Mouse (Mus musculus) brain, adult 2 months (tissue): Measurements from ENCODE around the gene Ddx17.

Experiments
- DNase-seq: peaks from one replicate; pipeline ENCODE4 v3.0.0; 2011; ENCODE audit warnings: low read depth, low spot score

Gene Ddx17

DNA sequence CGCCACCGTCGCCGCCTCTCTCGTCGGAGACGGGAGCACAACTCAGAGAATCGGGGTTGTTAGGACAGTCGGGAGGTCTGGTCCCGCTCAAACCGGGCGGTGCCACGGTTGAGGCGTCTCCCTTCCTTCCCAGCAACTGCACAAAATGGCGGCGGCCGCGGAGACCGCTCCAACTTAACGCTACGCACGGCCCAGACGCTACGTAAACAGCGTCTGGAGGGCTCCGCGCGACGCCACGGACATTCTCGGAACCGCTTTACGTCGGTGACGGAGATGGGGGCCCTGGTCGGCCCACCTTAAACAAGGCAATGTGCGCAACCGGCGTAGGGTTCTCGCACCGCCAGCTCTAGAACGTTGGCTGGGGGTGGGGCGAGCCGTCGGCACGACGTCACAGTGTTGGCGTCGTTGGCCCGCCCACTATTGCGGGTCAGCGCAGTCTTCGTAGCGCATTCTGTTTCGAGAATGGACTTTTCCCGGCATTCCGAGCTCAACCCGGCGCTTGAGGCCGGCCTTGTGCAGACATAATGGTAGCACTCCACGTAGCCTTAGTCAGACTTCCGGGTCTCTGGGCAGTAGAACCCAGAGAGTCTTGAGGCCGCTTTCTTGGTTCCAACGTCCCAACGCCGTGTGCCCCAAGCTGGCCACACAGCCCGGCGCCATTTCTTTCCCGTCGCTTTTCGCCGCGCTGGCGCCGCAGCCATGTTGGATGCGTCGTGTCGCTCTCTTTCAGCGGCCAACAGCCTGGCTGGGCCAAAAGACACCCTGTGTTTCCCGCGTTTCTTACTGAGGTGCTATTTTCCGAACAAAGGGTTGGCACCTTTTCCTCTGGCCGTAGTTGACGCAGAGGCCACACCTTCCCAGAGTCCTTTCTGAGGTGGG, at the start of gene Ddx17:
Ddx17 (minus strand) TSS at position 332 of the 879 bp plus-strand sequence.
- peak; percentile 99 for DNase-seq

DNA sequence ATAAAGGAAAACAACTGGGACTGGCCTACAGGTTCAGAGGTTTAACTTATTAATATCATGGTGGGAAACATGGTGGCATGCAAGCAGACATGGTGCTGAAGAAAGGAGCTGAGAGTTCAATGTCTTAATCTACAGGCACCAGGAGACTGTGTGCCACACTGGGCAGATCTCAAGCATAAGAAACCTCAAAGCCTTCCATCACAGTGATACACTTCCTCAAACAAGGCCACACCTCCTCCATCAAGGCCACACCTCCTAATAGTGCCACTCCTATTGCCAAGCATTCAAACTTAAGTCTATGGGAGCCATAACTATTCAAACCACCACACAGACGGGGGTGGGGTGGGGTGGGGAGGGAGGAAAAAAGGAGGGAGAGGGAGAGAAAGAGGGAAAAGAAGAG, 35.0 kb upstream of the Ddx17 start:
- no peak for DNase-seq

DNA sequence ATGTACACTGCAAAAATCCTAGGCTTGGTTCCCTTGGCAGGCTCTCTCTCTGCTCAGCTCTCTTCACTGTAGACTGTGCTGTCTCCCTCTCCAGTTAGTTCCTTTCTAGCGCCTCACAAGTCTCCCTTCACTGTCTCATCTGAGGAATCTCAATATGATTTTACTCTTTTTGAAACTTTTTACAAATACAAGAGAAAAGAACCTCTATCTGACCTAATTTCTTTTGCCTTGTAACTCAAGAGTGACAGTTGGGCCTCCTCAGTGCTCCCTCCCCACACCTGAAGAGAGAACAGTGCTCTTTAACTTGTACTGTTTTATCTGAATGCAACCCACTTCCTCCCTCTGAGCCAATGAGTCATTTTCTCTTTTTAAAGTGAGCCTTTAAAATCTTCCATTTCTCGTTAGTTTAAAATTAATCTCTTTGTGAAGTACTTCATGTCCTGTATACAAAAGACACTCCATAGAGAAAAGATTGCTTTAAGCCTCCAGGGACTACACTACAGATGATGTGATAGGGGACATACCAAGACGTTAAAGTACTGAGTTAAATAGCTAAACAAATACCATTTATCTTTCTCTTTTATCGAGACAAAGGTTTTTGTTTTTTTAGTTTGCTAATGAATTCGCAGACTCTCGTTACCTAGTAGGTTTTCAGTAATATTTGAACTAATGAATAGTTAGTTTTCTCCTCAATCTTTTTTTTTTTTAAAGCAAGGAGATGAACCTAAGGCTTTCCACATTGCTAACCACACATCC, 31.3 kb upstream of the Ddx17 start:
- peak; percentile 83 for DNase-seq

DNA sequence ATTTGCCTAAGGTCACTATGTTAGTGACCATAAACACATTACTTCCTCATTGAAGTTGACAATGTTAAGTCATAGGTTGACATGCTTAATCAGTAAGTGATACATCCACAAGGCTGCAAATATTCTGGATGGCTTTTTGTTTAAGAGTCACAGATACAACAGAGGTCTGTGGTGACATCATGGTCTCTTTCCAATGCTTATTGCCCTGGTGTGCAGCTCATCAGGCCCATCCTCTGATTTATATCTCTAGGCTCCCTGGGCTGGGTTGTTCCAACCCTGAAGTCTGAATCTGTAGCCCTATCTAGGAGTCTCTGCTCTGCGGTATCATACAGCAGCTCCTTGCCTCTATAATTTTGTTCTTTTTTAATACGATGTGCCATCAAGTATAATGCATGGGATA, 30.4 kb upstream of the Ddx17 start:
- no peak for DNase-seq

DNA sequence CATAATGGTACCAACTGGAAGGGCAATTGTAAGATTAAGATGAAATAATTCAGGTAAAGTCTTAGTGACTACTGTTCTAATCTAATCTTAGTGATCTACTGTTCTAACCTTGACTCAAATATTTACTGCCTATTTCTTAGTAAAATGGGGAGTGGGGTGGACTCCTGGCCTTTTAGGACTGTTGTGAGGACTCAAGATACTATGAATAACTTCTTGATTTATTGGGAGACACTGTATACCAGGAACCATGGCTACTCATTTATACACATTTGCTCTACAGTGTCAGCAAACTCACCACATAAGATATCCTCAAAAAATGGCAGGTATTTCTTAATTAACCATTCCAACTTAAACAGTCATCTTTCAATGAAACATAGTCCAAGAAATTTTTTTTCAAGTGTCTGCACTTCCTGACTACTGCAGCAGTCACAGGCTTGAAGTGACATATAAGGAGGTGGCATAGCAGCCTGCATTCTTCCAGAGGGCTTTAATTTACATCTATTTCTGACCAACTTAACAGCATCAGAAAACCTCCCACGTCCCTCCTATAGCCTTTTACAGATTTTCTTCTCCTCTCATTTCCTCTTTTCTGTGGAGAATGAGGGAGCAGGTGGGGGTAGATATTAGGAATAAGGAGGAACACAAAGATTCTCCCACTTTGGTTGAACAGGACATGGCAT, 29.1 kb upstream of the Ddx17 start:
- peak; percentile 69 for DNase-seq

DNA sequence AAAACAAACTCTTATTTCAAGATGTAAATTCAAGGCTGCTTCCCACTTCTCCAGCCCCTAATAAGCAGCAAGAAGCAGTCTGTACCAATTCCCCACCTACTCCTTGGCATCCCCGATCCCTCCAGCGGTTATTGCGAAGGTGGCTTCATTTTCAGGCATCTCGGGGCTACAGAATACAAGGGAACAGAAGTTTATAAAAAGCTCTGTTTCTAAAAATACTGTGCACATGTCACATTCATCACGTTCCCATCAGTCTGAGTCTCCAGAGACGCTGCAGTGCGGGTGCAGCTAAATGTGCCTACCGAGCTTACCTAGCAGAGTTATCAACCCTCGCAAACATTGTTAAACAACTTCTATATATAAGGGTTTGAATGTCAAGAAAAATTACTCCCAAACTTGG, 15.9 kb upstream of the Ddx17 start:
- peak; percentile 90 for DNase-seq

DNA sequence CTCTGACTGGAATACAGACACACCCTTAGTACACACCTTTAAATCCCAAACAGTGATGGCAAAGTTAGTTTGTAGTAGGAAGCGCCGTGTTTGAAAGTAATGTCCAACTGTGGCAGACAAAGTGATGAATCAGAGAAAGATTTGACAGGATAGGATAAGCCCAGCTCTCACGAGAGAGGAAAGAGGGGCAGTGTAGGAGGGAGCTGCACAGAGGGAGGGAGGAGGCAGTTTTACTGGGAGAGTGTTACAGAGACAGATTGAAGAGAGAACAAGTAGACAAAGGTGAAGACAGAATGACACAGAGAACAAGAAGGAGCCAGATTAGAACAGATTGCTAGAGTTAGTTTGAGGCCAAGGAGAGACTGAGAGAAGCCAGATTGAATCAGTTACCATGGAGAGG, 13.1 kb upstream of the Ddx17 start:
- DNase-seq, result peak; percentile 28

DNA sequence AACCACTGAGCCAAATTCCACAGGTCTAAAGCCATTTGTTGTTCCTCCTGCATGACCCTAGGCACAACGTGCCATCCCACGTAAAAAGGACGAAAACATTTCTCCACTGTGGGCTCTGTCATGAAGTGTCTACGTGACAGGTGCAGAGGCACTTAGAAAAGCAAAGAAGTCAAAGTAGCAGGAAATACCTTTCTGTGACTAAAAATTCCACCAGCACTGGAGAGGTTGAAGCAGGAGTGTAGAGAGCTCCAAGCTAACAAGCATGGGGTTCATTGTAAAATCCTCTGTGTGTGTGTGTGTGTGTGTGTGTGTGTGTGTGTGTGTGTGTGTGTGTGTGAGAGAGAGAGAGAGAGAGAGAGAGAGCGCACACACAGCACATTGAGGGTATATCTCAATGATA, 6.0 kb upstream of the Ddx17 start:
- no peak for DNase-seq

DNA sequence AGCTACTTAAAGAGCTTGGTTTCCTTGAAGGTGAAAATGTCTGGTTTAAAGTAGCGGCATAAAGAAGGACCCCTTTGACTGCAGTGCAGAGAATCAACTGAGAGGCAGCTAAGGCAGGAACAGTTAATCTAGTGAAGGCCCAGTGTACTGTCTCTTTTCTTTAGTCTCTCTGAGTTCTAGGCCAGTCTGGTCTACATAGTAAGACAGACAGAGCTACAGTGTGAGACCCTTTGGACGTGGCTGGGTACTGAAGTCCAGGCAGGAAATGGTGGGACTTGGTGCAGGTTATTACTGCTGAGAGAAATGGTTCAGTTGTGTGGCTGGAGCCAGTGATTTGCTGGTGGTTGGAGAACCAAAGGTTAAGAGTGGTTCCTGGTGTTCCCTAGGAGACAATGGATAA, 1.7 kb upstream of the Ddx17 start:
- no peak for DNase-seq

DNA sequence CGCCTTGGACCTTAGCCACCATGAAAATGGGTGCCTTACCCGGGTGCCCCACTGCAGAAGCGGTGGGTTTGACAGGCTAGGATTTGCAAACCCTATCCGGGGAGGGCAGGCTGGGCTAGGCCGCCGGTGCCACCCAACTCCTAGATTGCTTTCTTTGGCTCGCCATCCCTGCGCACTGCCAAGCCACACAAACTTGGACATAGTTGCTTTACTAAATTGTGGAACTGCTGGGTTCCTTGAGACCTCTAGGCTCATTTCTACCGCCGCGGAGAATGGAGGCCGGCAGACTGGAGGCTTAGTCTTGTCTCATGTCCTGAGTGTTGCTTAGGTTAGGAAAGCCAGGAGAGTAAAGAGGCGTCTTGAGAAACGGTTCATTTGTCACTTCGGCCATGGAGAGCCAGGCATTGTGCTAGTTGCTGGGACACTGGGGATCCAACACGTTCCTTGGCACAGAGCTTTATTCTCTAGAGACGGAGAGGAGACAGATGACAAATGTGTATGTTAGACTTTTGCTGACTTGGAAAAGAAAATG, 814 bp upstream of the Ddx17 start:
- no peak for DNase-seq

DNA sequence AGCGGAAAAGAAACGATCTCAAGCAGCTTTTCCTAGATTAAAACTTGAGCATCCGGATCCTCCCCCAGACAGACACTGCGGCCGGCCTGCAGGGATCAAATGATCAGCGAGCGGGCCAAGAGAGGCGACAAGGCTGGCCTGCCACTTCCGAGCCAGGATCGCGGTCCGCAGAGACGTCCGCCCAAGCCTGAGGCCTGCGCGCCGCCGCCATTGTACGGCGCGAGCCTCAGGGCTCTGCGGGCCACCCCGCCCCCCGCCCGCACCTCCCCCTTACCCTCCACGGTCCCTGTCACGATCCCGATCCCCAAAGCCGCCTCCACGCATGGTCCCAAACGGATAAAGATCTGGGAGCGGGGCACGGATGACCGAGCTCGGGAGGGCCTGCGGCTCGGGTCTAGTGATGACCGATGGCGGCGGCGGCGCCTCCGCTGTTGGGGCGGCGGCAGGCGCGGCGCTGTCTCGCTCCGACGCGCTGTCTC, 581 bp downstream of the Ddx17 start:
- DNase-seq, result peak; percentile 66

DNA sequence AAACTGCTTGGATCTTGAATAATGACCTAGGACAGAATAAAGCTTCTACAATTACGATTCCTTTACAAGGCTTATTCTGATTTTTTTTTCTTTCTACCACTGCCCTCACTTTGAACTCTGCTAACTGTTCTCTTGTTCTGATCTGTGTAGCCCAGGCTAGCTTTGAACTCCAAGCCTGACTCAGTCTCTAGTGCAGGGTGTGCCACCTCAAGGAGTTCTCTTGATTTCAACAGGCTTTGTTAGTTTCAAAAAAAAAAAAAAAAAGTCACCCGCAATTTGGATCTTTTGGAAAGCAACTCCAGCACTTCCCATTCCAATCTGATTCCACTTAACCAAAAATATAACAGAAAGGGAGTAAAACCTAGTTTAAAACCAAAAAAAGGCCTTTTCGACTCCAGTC, 1.0 kb downstream of the Ddx17 start:
- no peak for DNase-seq

DNA sequence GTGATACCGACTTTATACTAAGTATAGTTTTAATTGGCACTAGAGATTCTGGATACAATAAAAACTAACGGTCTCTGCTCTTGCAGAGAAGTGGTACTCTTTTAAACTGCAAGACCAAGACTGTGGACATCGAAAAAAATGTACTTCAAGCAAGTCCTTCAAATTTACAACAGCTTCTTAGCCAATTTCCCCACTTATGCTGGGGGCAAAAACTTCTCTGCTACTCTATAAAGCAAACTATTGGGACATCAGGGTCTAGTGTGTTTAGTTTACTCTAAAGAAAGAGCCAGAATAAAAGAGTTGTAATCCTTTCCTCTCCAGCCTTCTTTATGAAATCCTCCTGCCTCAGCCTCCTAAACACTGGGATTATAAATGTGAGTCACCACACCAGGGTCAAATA, 2.6 kb downstream of the Ddx17 start:
- DNase-seq, result no peak

DNA sequence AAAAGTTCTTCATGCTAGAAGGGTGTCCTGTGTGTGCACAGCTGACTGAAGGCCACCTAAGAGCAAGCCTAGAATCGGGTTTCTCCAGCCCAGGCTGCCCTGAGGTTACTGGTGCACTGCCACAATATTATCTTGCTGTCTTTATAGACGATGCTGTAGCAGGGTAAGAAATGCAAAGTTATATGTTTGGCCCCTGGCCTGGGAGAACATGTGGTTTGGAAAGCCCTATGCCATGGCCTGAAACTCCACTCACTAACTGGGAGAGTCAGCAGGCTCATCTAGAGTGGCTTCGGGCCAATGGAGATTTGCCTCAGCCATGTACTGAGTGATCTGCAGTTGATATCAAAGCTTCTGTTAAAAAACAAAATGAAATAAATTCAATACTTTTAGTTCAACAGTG, 12.7 kb downstream of the Ddx17 start:
- DNase-seq, result no peak

DNA sequence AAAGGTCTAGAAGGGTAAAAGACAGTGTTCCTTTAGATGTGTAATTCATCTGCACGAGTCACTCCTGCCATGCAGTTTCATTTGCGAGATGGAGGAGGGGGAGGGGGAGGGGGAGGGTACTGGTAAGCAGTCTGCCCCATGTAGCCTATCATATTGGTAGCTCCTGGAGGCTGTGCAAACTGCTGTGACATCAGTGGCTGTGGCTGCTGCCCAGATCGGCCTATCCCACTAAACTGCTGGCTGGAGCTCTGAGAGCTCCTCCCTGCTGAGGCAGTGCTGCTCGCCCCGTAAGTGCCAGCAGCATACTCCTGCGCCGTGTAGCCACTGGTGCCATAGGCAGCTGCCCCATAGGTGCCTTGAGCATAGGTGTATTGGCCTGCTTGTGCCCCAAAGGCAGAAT, 16.6 kb downstream of the Ddx17 start:
- DNase-seq, result no peak

DNA sequence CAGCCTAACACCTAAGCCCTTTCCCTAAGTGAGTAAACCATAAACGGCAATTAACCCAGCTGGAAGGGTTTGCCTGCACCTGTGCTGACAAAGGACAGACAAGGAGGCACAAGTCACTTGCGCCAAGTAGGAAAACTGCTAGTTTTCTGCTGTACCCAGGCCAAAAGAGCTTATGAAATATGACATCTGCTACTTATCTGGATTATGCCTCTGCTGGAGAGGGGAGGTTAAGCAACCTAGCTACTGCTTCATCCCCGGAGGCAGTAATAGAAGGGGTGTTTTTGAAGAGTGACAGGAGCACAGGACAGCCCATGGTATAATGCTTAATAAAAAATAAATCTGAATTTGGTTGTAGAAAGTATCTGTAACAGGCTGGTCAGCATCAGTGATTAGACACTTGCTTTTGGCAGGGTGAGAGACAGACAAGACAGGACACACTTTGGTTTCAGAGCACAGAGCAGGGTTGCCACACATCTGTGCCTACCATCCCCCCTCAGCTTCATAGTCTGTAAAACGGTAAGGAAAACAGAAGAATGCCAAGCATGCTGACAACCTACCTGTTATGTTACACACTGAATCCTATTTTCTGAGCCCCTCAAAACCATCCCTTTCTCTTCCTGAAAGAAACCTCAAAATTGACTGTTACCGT, 18.4 kb downstream of the Ddx17 start:
- DNase-seq, result no peak

DNA sequence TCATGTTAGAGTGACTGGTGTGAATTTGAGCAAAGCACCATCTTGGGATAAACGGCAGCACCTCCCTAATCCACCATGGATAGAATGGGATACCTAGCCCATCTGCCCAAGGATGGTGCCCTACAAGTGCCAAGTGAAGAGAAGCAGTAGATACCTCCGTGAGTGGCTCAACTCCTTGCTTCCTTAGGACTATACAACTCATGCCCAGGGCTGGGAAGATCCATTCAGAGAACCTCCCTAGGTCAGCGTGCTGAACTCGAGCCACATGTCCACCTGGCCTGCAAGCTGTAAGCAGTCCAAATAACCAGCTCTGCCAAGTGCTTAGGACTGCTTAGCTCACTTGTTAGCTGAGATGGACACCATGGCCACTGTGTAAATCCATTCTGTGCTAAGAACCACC, 19.3 kb downstream of the Ddx17 start:
- peak; percentile 88 for DNase-seq

DNA sequence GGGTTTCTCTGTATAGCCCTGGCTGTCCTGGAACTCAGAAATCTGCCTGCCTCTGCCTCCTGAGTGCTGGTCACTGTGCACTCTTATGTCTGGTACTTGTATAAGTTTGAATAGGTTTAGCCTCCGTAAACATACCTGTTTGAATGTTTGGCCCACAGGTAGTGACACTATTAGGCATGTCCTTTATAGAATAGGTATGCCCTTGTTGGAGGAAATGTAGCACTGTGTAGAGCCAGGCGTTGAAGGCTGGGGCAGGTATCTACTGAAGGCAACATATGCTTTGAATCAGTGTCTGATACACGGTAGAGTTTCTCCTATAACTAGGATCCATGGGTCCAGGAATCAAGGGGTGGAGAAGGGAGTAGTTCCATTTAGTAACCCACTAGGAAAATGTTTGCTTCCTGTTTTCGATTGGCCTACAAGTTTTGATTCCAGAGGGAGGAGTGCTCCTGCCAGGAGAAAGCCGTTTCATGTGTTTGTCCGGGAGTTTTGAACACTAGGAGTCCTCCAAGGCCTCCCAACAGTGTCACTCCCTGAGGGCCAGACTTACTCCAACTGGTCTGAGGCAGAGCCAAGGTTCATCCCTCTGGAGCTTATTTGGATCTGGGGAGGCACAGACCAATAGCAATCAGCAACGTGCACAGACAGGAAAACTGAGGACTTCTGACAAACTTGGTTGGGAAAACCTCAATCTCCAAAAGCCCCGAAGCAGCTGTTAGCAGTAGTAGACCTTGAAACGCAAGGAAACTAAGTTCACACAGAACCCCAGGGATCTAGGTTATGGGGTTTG, 20.4 kb downstream of the Ddx17 start:
- DNase-seq, result no peak

DNA sequence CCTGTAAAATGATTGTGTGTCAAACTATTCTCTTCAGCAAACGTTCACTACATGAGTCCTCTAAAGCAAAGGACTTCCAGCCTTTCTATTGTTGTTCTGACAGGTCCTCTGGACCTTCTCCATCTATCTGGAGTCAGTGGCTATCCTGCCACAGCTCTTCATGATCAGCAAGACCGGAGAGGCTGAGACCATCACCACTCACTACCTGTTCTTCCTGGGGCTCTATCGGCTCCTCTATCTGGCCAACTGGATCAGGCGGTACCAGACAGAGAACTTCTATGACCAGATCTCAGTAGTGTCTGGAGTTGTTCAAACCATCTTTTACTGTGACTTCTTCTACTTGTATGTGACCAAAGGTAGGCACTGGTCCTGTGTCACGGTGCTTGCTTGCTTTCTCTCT, 21.0 kb downstream of the Ddx17 start:
- no peak for DNase-seq

DNA sequence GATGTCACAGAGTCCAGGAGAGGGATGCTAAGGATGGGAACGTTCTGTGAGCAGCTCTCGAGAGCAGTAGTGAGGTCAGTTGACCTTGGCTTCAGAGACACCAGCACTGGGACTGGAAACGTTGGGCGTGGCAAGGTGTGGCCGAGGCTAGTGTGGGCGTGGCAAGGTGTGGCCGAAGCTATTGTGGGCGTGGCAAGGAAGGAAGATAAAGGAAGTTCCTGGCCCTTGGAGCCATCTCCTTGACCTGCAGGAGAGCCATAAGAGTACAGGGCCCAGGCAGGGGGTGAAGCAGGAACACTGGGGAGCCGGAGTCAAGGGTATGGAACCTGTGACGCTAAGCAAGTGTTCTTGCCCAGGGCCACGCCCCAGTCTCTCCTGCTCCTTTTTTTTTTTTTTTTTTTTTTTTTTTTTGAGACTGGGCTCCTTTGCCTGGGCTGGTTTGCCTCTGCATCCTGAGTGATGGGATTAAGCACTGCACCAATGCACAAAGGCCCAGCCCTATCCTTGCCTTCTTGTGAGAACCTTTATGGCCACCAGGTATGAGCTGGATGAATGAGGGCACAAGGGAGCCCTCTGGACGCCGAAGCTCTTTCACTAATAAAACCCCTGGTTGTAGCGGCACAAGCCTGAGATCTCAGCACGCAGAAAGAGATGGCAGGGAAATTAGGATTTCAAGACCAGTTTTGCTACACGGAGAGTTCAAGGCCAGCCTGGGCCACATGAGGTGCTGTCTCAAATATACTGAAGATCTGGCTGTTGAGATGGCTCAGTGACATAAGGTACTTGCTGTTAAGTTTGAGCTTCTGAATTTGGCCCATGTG, 26.9 kb downstream of the Ddx17 start:
- DNase-seq, result no peak
